Mouse (Mus musculus) lung, embryonic 15.5 days (tissue): Measurements from ENCODE around the gene Cdh20. TPM values are rescaled to one million over a fixed set of nuclear protein-coding genes. Genes with fewer than 3 reads are reported as not detected.

Source experiments
- ATAC-seq: fragments of 200-750 bp; cut with Nextera tagmentation; 2 replicates; pipeline ENCODE4 v1.8.0; 2017; ENCODE audit warnings: moderate number of reproducible peaks, borderline replicate concordance; ENCODE audit not compliant: low FRiP score, low TSS enrichment; ENCODE audit errors: extremely low read depth
- H3K27ac ChIP-seq: fragments of 300-500 bp; sonication (generic); 2 replicates; pipeline ENCODE4 v1.5.1; 2015; ENCODE audit warnings: moderate library complexity, mild to moderate bottlenecking, inconsistent platforms
- H3K27me3 ChIP-seq: fragments of 300-500 bp; sonication (generic); 2 replicates; pipeline ENCODE4 v1.6.1; 2015; ENCODE audit warnings: inconsistent platforms
- H3K36me3 ChIP-seq: fragments of 300-500 bp; sonication (generic); 2 replicates; pipeline ENCODE4 v1.6.1; 2015; ENCODE audit warnings: inconsistent platforms
- H3K4me1 ChIP-seq: fragments of 300-500 bp; sonication (generic); 2 replicates; pipeline ENCODE4 v1.6.1; 2015; ENCODE audit warnings: inconsistent platforms
- H3K4me2 ChIP-seq: fragments of 300-500 bp; sonication (generic); 2 replicates; pipeline ENCODE4 v1.6.1; 2015; ENCODE audit warnings: inconsistent platforms, mild to moderate bottlenecking, moderate library complexity
- H3K4me3 ChIP-seq: fragments of 300-500 bp; sonication (generic); 2 replicates; pipeline ENCODE4 v1.5.1; 2015; ENCODE audit warnings: mild to moderate bottlenecking, inconsistent platforms
- H3K9ac ChIP-seq: fragments of 300-500 bp; sonication (generic); 2 replicates; pipeline ENCODE4 v1.6.1; 2015; ENCODE audit warnings: inconsistent platforms
- H3K9me3 ChIP-seq: fragments of 300-500 bp; sonication (generic); 2 replicates; pipeline ENCODE4 v1.6.1; 2016; ENCODE audit warnings: inconsistent platforms
- WGBS: fragments of 180-500 bp; shearing (Covaris S2); methylation state at CpG from one replicate; pipeline ENCODE4 v1.1.7; 2015; 5-methylcytosine and 5-hydroxymethylcytosine counted together
- polyA plus RNA-seq: library from polyadenylated mRNA; unstranded; fragments of >200 nt; fragmentation: Nextera tagmentation; extraction: Ambion mirVana; gene quantifications from 2 replicates; pipeline ENCODE4 v1.2.1, GENCODE M21; 2015

Cdh20 gene
- polyA plus RNA-seq, 1 experiment from 2014 or later = 0.24 TPM

- Histone ChIP-seq H3K9me3 (no peaks in the 10 kb centered on the region), H3K27ac (no peak overlapping the region), H3K4me2 (no peak overlapping the region), H3K4me1 (no peaks in the 10 kb centered on the region), H3K9ac (no peak overlapping the region), H3K36me3 (no peaks in the 10 kb centered on the region), H3K27me3 (no peaks in the 10 kb centered on the region), H3K4me3 (no peak overlapping the region)
- 26% methylated on average over 5 of the region's 5 CpGs for WGBS
- ATAC-seq = no peak
These were observed 218.1 kb downstream of the Cdh20 start for GRCm38 (mm10) chr1:104986222-104986973.

- Histone ChIP-seq H3K9me3 (no peaks in the 10 kb centered on the region), H3K9ac (no peak overlapping the region), H3K36me3 (no peaks in the 10 kb centered on the region), H3K27ac (no peak overlapping the region), H3K4me3 (no peak overlapping the region), H3K27me3 (no peaks in the 10 kb centered on the region), H3K4me1 (no peaks in the 10 kb centered on the region), H3K4me2 (no peak overlapping the region)
- 91% methylated on average over 16 of the region's 16 CpGs for WGBS
- no peak for ATAC-seq
These were observed 219.2 kb downstream of the Cdh20 start for GRCm38 (mm10) chr1:104987526-104987925.

GRCm38 (mm10) chr1:104992441-104992840 is 224.1 kb downstream of the Cdh20 start:
- H3K36me3 ChIP-seq = no peaks in the 10 kb centered on the region

GRCm38 (mm10) chr1:104993905-104994611 is 225.7 kb downstream of the Cdh20 start:
- 0 out of 2 replicates have a peak, but pooled peaks cover 3% of the 10 kb centered on the region for H3K4me1 ChIP-seq
- H3K4me2 ChIP-seq = peak overlapping the region; percentile 85
- H3K9ac ChIP-seq = peak overlapping the region; percentile 21
- H3K4me3 ChIP-seq = peak overlapping the region; percentile 38
- H3K36me3 ChIP-seq = no peaks in the 10 kb centered on the region
- peak; percentile 79; the same call in 1 of the 2 replicates for ATAC-seq
- H3K27ac ChIP-seq = no peak overlapping the region
- H3K9me3 ChIP-seq = no peaks in the 10 kb centered on the region
- 11% methylated on average over 51 of the region's 51 CpGs for WGBS
- no peaks in the 10 kb centered on the region for H3K27me3 ChIP-seq

More at GRCm38 (mm10) chr1:104992441-104992840, 224.1 kb downstream of the Cdh20 start:
- Histone ChIP-seq H3K4me2 (no peak overlapping the region), H3K27ac (no peak overlapping the region), H3K4me1 (0 out of 2 replicates have a peak, but pooled peaks cover 3% of the 10 kb centered on the region), H3K4me3 (no peak overlapping the region), H3K27me3 (no peaks in the 10 kb centered on the region), H3K9ac (no peak overlapping the region), H3K9me3 (no peaks in the 10 kb centered on the region)
- no peak for ATAC-seq

GRCm38 (mm10) chr1:104994612-104994986 is 226.3 kb downstream of the Cdh20 start:
- Histone ChIP-seq H3K4me1 (0 out of 2 replicates have a peak, but pooled peaks cover 3% of the 10 kb centered on the region), H3K4me2 (peak overlapping the region; percentile 85), H3K36me3 (no peaks in the 10 kb centered on the region), H3K27ac (no peak overlapping the region), H3K27me3 (no peaks in the 10 kb centered on the region), H3K4me3 (no peak overlapping the region), H3K9me3 (no peaks in the 10 kb centered on the region), H3K9ac (no peak overlapping the region)
- ATAC-seq = no peak
- 75% methylated on average over 3 of the region's 3 CpGs for WGBS

GRCm38 (mm10) chr1:104997814-104998213 is 229.5 kb downstream of the Cdh20 start:
- 60% methylated on average over 2 of the region's 2 CpGs for WGBS
- ATAC-seq = no peak
- Histone ChIP-seq H3K4me1 (0 out of 2 replicates have a peak, but pooled peaks cover 3% of the 10 kb centered on the region), H3K9ac (no peak overlapping the region), H3K4me3 (no peak overlapping the region), H3K27me3 (no peaks in the 10 kb centered on the region), H3K27ac (no peak overlapping the region), H3K36me3 (no peaks in the 10 kb centered on the region), H3K4me2 (no peak overlapping the region), H3K9me3 (no peaks in the 10 kb centered on the region)

DNA sequence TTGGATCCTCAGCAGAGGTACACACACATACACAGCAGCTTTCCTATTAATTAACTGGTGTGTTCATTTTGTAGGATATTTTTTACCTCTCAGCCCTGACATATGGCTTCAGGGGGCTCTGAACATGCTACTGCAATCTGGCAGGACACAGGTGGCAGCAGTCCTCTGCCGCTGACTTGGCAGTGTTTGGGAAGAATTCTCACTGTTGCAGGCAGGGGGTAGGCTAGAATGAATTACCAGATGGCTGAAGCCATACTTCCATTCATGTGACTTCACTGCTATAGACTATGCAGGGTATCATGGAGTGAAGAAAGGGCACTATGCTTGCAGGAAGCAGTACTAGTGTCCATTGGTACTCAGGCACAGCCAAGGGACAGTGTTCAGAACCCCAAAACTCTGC is 233.8 kb downstream of the Cdh20 start:
- ATAC-seq = no peak
- no peaks in the 10 kb centered on the region for H3K36me3 ChIP-seq
- 41% methylated on average over 1 of the region's 1 CpGs for WGBS

DNA sequence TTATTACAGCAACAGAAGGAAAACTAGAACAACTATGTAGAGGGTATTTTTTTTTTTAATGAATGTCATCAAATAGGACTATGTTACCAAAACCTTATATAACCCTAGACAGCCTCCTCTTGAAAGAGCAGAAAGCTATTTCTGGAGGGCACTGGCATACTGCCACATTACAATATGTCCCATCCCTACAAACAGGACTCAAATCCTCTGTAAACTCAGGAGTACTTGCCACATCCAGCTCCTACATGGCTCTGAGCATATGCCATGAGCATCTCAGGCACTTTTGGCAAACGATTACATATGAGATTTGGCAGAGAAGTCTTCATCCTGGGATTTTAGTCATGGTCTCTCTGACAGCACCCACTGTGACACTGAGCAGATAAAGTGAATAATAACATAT is 235.5 kb downstream of the Cdh20 start:
- Histone ChIP-seq H3K9me3 (no peaks in the 10 kb centered on the region), H3K27me3 (no peaks in the 10 kb centered on the region), H3K27ac (no peak overlapping the region), H3K36me3 (no peaks in the 10 kb centered on the region), H3K4me1 (no peaks in the 10 kb centered on the region), H3K4me2 (no peak overlapping the region), H3K4me3 (no peak overlapping the region), H3K9ac (no peak overlapping the region)
- WGBS = 78% methylated on average over 1 of the region's 1 CpGs
- ATAC-seq = no peak

More for the DNA sequence above, 233.8 kb downstream of the Cdh20 start:
- H3K4me3 ChIP-seq = no peak overlapping the region
- H3K27ac ChIP-seq = no peak overlapping the region
- H3K9ac ChIP-seq = no peak overlapping the region
- no peaks in the 10 kb centered on the region for H3K27me3 ChIP-seq
- H3K4me2 ChIP-seq = no peak overlapping the region
- no peaks in the 10 kb centered on the region for H3K9me3 ChIP-seq
- no peaks in the 10 kb centered on the region for H3K4me1 ChIP-seq

GRCm38 (mm10) chr1:105012616-105013015 is 244.3 kb downstream of the Cdh20 start:
- Histone ChIP-seq H3K27ac (no peak overlapping the region), H3K4me2 (no peak overlapping the region), H3K36me3 (no peaks in the 10 kb centered on the region), H3K4me3 (no peak overlapping the region), H3K9ac (no peak overlapping the region), H3K9me3 (no peaks in the 10 kb centered on the region), H3K4me1 (no peaks in the 10 kb centered on the region), H3K27me3 (no peaks in the 10 kb centered on the region)
- 27% methylated on average over 2 of the region's 2 CpGs for WGBS
- no peak for ATAC-seq

DNA sequence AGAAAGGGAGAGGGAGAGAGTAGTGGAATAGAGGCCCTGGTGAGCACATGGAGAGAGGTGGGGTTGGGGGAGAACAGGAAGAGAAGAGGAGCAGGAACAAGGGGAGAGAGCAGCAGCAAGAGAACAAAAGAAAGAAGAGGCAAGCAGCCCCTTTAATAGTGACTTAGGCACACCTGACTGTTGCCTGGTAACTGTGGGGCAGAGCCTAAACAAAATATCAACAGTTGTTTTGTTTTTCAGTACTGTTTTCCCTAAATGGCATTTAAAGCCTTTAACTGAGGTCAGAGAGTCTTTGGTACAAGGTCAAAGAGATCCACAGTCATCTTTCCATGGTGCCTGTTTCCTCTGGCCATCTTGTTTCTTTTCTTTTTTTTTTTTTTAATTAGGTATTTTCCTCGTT is 245.0 kb downstream of the Cdh20 start:
- no peaks in the 10 kb centered on the region for H3K4me1 ChIP-seq
- H3K27ac ChIP-seq = no peak overlapping the region
- ATAC-seq = no peak
- no peak overlapping the region for H3K9ac ChIP-seq
- H3K27me3 ChIP-seq = no peaks in the 10 kb centered on the region
- no peak overlapping the region for H3K4me2 ChIP-seq
- H3K9me3 ChIP-seq = no peaks in the 10 kb centered on the region
- H3K4me3 ChIP-seq = no peak overlapping the region
- no peaks in the 10 kb centered on the region for H3K36me3 ChIP-seq
- WGBS = no CpG with 5 or more reads among the region's 1 CpGs

- no peak overlapping the region for H3K27ac ChIP-seq
- H3K4me2 ChIP-seq = no peak overlapping the region
- H3K36me3 ChIP-seq = no peaks in the 10 kb centered on the region
- H3K9me3 ChIP-seq = no peaks in the 10 kb centered on the region
- ATAC-seq = no peak
- WGBS = 85% methylated on average over 3 of the region's 3 CpGs
- no peaks in the 10 kb centered on the region for H3K27me3 ChIP-seq
- no peaks in the 10 kb centered on the region for H3K4me1 ChIP-seq
- H3K4me3 ChIP-seq = no peak overlapping the region
- H3K9ac ChIP-seq = no peak overlapping the region
These were observed 273.3 kb downstream of the Cdh20 start for GRCm38 (mm10) chr1:105041668-105042067.
